8 mouse cellular contexts compared by ENCODE assay signal in genomic region chr2:94407021-94407420, GRCm38 (mm10). TPM values are rescaled to one million over a fixed set of nuclear protein-coding genes. Genes with fewer than 3 reads are reported as not detected.
DNase-seq lines count a peak whose midpoint lies in the region; ATAC-seq and TF ChIP-seq lines count a peak whose summit lies in the region.

No protein-coding gene starts in this region.

- no peak for TF ChIP-seq POLR2A in brain, embryonic 14.5 days (IDR thresholded peaks at IDR 0.05; ENCODE audit: borderline replicate concordance, extremely low read depth, insufficient read depth, insufficient read length, poor library complexity, severe bottlenecking)

- H3K27me3 ChIP-seq in heart, embryonic 16.5 days (ENCODE audit: control insufficient read depth, insufficient read depth, low read length), result no peaks in the 10 kb centered on the region
- H3K27me3 ChIP-seq in liver, embryonic 13.5 days, result no peaks in the 10 kb centered on the region
- H3K27me3 ChIP-seq in stomach, embryonic 15.5 days (replicated peaks), result no peaks in the 10 kb centered on the region

- peaks cover 10% of the 10 kb centered on the region for H3K36me3 ChIP-seq in heart, embryonic 16.5 days (ENCODE audit: control insufficient read depth, insufficient read depth)
- H3K36me3 ChIP-seq in liver, embryonic 13.5 days, result peaks cover 16% of the 10 kb centered on the region
- H3K36me3 ChIP-seq in stomach, embryonic 15.5 days, result no peaks in the 10 kb centered on the region

- H3K9ac ChIP-seq in heart, embryonic 16.5 days (ENCODE audit: low read length), result peak overlapping the region; percentile 90
- H3K9ac ChIP-seq in liver, embryonic 13.5 days, result peak overlapping the region; percentile 93
- peak overlapping the region; percentile 79; the same call in 1 of the 2 replicates for H3K9ac ChIP-seq in stomach, embryonic 15.5 days

- peak overlapping the region; percentile 67 for H3K4me3 ChIP-seq in layer of hippocampus, adult 2 months
- H3K4me3 ChIP-seq in heart, embryonic 16.5 days (ENCODE audit: low read length), result peak overlapping the region; percentile 84
- H3K4me3 ChIP-seq in liver, embryonic 13.5 days (replicated peaks), result peak overlapping the region; percentile 96
- peak overlapping the region; percentile 95 for H3K4me3 ChIP-seq in stomach, embryonic 15.5 days (replicated peaks)

- H3K4me1 ChIP-seq in heart, embryonic 16.5 days (ENCODE audit: control insufficient read depth, insufficient read depth, low read length), result peaks cover 23% of the 10 kb centered on the region
- H3K4me1 ChIP-seq in liver, embryonic 13.5 days (replicated peaks), result peaks cover 39% of the 10 kb centered on the region
- peaks cover 13% of the 10 kb centered on the region for H3K4me1 ChIP-seq in stomach, embryonic 15.5 days

- peak overlapping the region; percentile 87 for H3K4me2 ChIP-seq in heart, embryonic 16.5 days (ENCODE audit: low read depth, low read length)
- H3K4me2 ChIP-seq in liver, embryonic 13.5 days, result peak overlapping the region; percentile 86
- peak overlapping the region; percentile 78 for H3K4me2 ChIP-seq in stomach, embryonic 15.5 days

- H3K27ac ChIP-seq in layer of hippocampus, adult 2 months, result peak overlapping the region; percentile 98
- peak overlapping the region; percentile 84 for H3K27ac ChIP-seq in heart, embryonic 16.5 days (ENCODE audit: low read length)
- H3K27ac ChIP-seq in liver, embryonic 13.5 days, result peak overlapping the region; percentile 79
- H3K27ac ChIP-seq in stomach, embryonic 15.5 days, result peak overlapping the region; percentile 94

- no peak; the same call in 1 of the 2 replicates for ATAC-seq in heart, embryonic 16.5 days (replicated peaks; ENCODE audit: extremely low read depth, insufficient read depth, low FRiP score)
- no peak for ATAC-seq in liver, embryonic 13.5 days (ENCODE audit: low read depth)
- no peak for ATAC-seq in stomach, embryonic 15.5 days (ENCODE audit: insufficient read depth, low FRiP score, low read depth)

- TF ChIP-seq CTCF in layer of hippocampus, adult 2 months (conservative IDR thresholded peaks at IDR 0.05), result no peak
- TF ChIP-seq CTCF in brain, embryonic 14.5 days (IDR thresholded peaks at IDR 0.05; ENCODE audit: borderline replicate concordance, extremely low read depth, insufficient read depth, insufficient read length), result no peak

- H3K9me3 ChIP-seq in heart, embryonic 16.5 days (replicated peaks; ENCODE audit: control insufficient read depth, low read length), result no peaks in the 10 kb centered on the region
- H3K9me3 ChIP-seq in liver, embryonic 13.5 days (replicated peaks), result no peaks in the 10 kb centered on the region
- H3K9me3 ChIP-seq in stomach, embryonic 15.5 days, result no peaks in the 10 kb centered on the region

- WGBS in heart, embryonic 16.5 days, result under 1% methylated on average over 13 of the region's 13 CpGs
- under 1% methylated on average over 13 of the region's 13 CpGs for WGBS in liver, embryonic 13.5 days (ENCODE audit: insufficient replicate concordance)
- WGBS in stomach, embryonic 15.5 days, result 1% methylated on average over 13 of the region's 13 CpGs

- DNase-seq in layer of hippocampus, adult 2 months (ENCODE audit: low spot score in 2 of 2), result no peak
- no peak for DNase-seq in layer of hippocampus, postnatal 10 days (ENCODE audit: low spot score in 2 of 2)
- DNase-seq in brain, embryonic 14.5 days (ENCODE audit: low read depth), result peak; percentile 22
- DNase-seq in liver, embryonic 13.5 days, result peak; percentile 10
- DNase-seq in layer of hippocampus, adult 9-10 months (ENCODE audit: low spot score), result no peak
- no peak for DNase-seq in cerebellum, adult 11-12 months

RNA-seq across cellular contexts. Expression of gene Ttc17, which starts 0.5 kb away (rescaled TPM):
- total RNA-seq in layer of hippocampus, adult 2 months (2021), result 10 to 100 TPM; 37.1 to 40.6 TPM
- total RNA-seq in layer of hippocampus, postnatal 10 days (2021), result 10 to 100 TPM; 32.6 to 32.7 TPM
- polyA plus RNA-seq in brain, embryonic 14.5 days (2012; rRNA removed), result 22.6 and 28.5 TPM in 2 replicates
- 16.9 and 17.5 TPM in 2 replicates for polyA plus RNA-seq in heart, embryonic 16.5 days (2015; fragmentation: Nextera tagmentation; extraction: Ambion mirVana)
- 5.5 and 6.1 TPM in 2 replicates for polyA plus RNA-seq in liver, embryonic 13.5 days (2015; fragmentation: Nextera tagmentation; extraction: Ambion mirVana)
- 15.1 and 17.8 TPM in 2 replicates for polyA plus RNA-seq in stomach, embryonic 15.5 days (2015; fragmentation: Nextera tagmentation; extraction: Ambion mirVana)

RNA-seq across cellular contexts. Expression of gene Api5, which starts 30.9 kb away (rescaled TPM):
- 10 to 100 TPM; 62.1 to 64.2 TPM for total RNA-seq in layer of hippocampus, adult 2 months (2021)
- 10 to 100 TPM; 45.3 to 49.3 TPM for total RNA-seq in layer of hippocampus, postnatal 10 days (2021)
- polyA plus RNA-seq in brain, embryonic 14.5 days (2012; rRNA removed), result 58.6 and 59.5 TPM in 2 replicates
- polyA plus RNA-seq in heart, embryonic 16.5 days (2015; fragmentation: Nextera tagmentation; extraction: Ambion mirVana), result 84.0 and 90.2 TPM in 2 replicates
- 96.5 and 121 TPM in 2 replicates for polyA plus RNA-seq in liver, embryonic 13.5 days (2015; fragmentation: Nextera tagmentation; extraction: Ambion mirVana)
- polyA plus RNA-seq in stomach, embryonic 15.5 days (2015; fragmentation: Nextera tagmentation; extraction: Ambion mirVana), result 125 and 133 TPM in 2 replicates

Comparison
In these comparisons a context has a peak if more than half of its experiments do, and no peak if none do; other contexts are left out.
1. DNase-seq: peak in brain, embryonic 14.5 days (single experiment) and liver, embryonic 13.5 days (single experiment); none in layer of hippocampus, adult 2 months (0 of 2), layer of hippocampus, postnatal 10 days (0 of 2), layer of hippocampus, adult 9-10 months (single experiment) and cerebellum, adult 11-12 months (single experiment).
2. Peak in every context shown above with its lines, with median percentiles within 50 percentile points of each other: H3K27ac ChIP-seq, H3K4me3 ChIP-seq, H3K4me2 ChIP-seq and H3K9ac ChIP-seq.